28 mouse cellular contexts compared by ENCODE assay signal in the genomic region with DNA sequence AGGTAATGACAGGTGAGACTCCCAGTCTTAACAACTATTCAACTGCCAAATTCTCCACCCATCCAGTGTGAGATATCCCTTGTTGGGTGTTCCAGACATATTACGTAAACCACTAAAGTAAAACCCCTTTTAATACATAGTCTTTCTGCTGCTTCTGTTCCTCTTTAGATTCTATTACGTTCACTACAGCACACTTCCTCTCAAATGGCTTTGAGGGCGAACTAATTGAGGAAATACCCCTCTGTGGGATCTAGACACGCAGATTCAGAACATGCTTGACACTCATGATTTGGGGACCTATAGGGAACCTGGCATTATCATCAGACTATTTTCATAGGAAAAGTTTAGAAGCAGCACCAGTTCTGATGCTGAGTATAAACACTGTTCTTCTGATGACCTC. TPM values are rescaled to one million over a fixed set of nuclear protein-coding genes. Genes with fewer than 3 reads are reported as not detected.
"Had no signal": no experiment of that assay in that cellular context is flagged by ENCODE, and none has a peak within 500 bp of the region (broad histone marks: within the 10 kb centered on the region; RNA-seq: fewer than 3 reads in every experiment).

No protein-coding gene starts in this region.

- H3K9me3 ChIP-seq: intestine, embryonic 15.5 days; limb, embryonic 10.5 days; limb, embryonic 13.5 days; liver, embryonic 12.5 days; liver, embryonic 15.5 days; megakaryocyte, embryonic 14.5 days; midbrain, embryonic 10.5 days; midbrain, embryonic 13.5 days; neural tube, embryonic 13.5 days; stomach, embryonic 15.5 days had no signal

- H3K27ac ChIP-seq: intestine, embryonic 15.5 days; limb, embryonic 10.5 days; limb, embryonic 13.5 days; liver, embryonic 12.5 days; liver, embryonic 15.5 days; midbrain, embryonic 10.5 days; midbrain, embryonic 13.5 days; neural tube, embryonic 13.5 days; stomach, embryonic 15.5 days had no signal

- DNase-seq: kidney, adult 11 months; kidney, adult 9 months; kidney, postnatal 14 days; liver; lung, adult 2 months; lung, postnatal 4 days; thymus, adult 18-20 months; thymus, postnatal 36 days had no signal

- H3K36me3 ChIP-seq: intestine, embryonic 15.5 days; limb, embryonic 10.5 days; limb, embryonic 13.5 days; liver, embryonic 12.5 days; liver, embryonic 15.5 days; midbrain, embryonic 10.5 days; midbrain, embryonic 13.5 days; neural tube, embryonic 13.5 days; stomach, embryonic 15.5 days had no signal

- H3K9ac ChIP-seq: intestine, embryonic 15.5 days; limb, embryonic 13.5 days; liver, embryonic 12.5 days; liver, embryonic 15.5 days; midbrain, embryonic 13.5 days; neural tube, embryonic 13.5 days; stomach, embryonic 15.5 days had no signal

- H3K4me1 ChIP-seq: intestine, embryonic 15.5 days; limb, embryonic 10.5 days; limb, embryonic 13.5 days; liver, embryonic 12.5 days; liver, embryonic 15.5 days; megakaryocyte, embryonic 14.5 days; midbrain, embryonic 10.5 days; midbrain, embryonic 13.5 days; neural tube, embryonic 13.5 days; stomach, embryonic 15.5 days had no signal

- H3K4me2 ChIP-seq: intestine, embryonic 15.5 days; limb, embryonic 13.5 days; liver, embryonic 12.5 days; liver, embryonic 15.5 days; midbrain, embryonic 13.5 days; neural tube, embryonic 13.5 days; stomach, embryonic 15.5 days had no signal

- ATAC-seq: intestine, embryonic 15.5 days; liver, embryonic 12.5 days; midbrain, embryonic 13.5 days had no signal

- H3K4me3 ChIP-seq: intestine, embryonic 15.5 days; limb, embryonic 10.5 days; limb, embryonic 13.5 days; liver, embryonic 12.5 days; liver, embryonic 15.5 days; megakaryocyte, embryonic 14.5 days; midbrain, embryonic 10.5 days; midbrain, embryonic 13.5 days; neural tube, embryonic 13.5 days; stomach, embryonic 15.5 days had no signal

- H3K27me3 ChIP-seq: intestine, embryonic 15.5 days; limb, embryonic 13.5 days; liver, embryonic 12.5 days; liver, embryonic 15.5 days; megakaryocyte, embryonic 14.5 days; midbrain, embryonic 13.5 days; neural tube, embryonic 13.5 days; stomach, embryonic 15.5 days had no signal

RNA-seq across cellular contexts. Expression of a gene that starts 12.0 kb away (rescaled TPM):
- total RNA-seq: layer of hippocampus, adult 8-10 months; layer of hippocampus, postnatal 14 days; left cerebral cortex, postnatal 25 days; midbrain, postnatal 0 days had no signal
- polyA plus RNA-seq: kidney, embryonic 16.5 days; large intestine, adult 2 months; limb, embryonic 10.5 days; limb, embryonic 13.5 days; midbrain, embryonic 13.5 days; midbrain, postnatal 0 days; small intestine, adult 2 months had no signal

RNA-seq across cellular contexts. Expression of a gene that starts 17.4 kb away (rescaled TPM):
- total RNA-seq: layer of hippocampus, adult 8-10 months; layer of hippocampus, postnatal 14 days; left cerebral cortex, postnatal 25 days; midbrain, postnatal 0 days had no signal
- polyA plus RNA-seq: large intestine, adult 2 months; limb, embryonic 10.5 days; liver, embryonic 12.5 days; midbrain, embryonic 10.5 days; midbrain, embryonic 13.5 days; midbrain, postnatal 0 days; small intestine, adult 2 months; spleen, adult 2 months; stomach, embryonic 15.5 days; testis, adult 2 months; urinary bladder, adult 2 months had no signal
